Mouse (Mus musculus) hindbrain, embryonic 12.5 days (tissue): ENCODE results near the gene Clec11a. TPM values are rescaled to one million over a fixed set of nuclear protein-coding genes. Genes with fewer than 3 reads are reported as not detected.
"Not testable (repeated sequence)": the region's sequence is repeated elsewhere in the genome, so short reads cannot be mapped to it uniquely, and the experiment has no call there.

Experiments used
- ATAC-seq: fragments of 200-750 bp; cut with Nextera tagmentation; 2 replicates; pipeline ENCODE4 v1.8.0; 2017; ENCODE audit warnings: moderate TSS enrichment; ENCODE audit not compliant: low FRiP score
- H3K27ac ChIP-seq: fragments of 300-500 bp; sonication (generic); 2 replicates; pipeline ENCODE4 v1.5.1; 2016; ENCODE audit warnings: mild to moderate bottlenecking
- H3K27me3 ChIP-seq: fragments of 300-500 bp; sonication (generic); 2 replicates; pipeline ENCODE4 v1.6.1; 2016; ENCODE audit warnings: mild to moderate bottlenecking
- H3K36me3 ChIP-seq: fragments of 300-500 bp; sonication (generic); 2 replicates; pipeline ENCODE4 v1.6.1; 2016; ENCODE audit warnings: mild to moderate bottlenecking
- H3K4me1 ChIP-seq: fragments of 300-500 bp; sonication (generic); 2 replicates; pipeline ENCODE4 v1.6.1; 2016
- H3K4me2 ChIP-seq: fragments of 300-500 bp; sonication (generic); replicated peaks from 2 replicates; pipeline ENCODE4 v1.6.1; 2016; ENCODE audit warnings: mild to moderate bottlenecking
- H3K4me3 ChIP-seq: fragments of 300-500 bp; sonication (generic); 2 replicates; pipeline ENCODE4 v1.5.1; 2016; ENCODE audit warnings: mild to moderate bottlenecking
- H3K9ac ChIP-seq: fragments of 300-500 bp; sonication (generic); 2 replicates; pipeline ENCODE4 v1.6.1; 2016; ENCODE audit warnings: mild to moderate bottlenecking, moderate library complexity
- H3K9me3 ChIP-seq: fragments of 300-500 bp; sonication (generic); replicated peaks from 2 replicates; pipeline ENCODE4 v1.6.1; 2016; ENCODE audit warnings: mild to moderate bottlenecking
- WGBS: fragments of 180-500 bp; shearing (Covaris S2); methylation state at CpG from one replicate; pipeline ENCODE4 v1.1.7; 2016; 5-methylcytosine and 5-hydroxymethylcytosine counted together
- polyA plus RNA-seq: library from polyadenylated mRNA; unstranded; fragments of >200 nt; fragmentation: Nextera tagmentation; extraction: Ambion mirVana; gene quantifications from 2 replicates; pipeline ENCODE4 v1.2.1, GENCODE M21; 2016

Gene Clec11a
- polyA plus RNA-seq, 1 experiment from 2014 or later: 2.9 TPM

- Histone ChIP-seq H3K9ac (peak overlapping the region; percentile 87), H3K9me3 (no peaks in the 10 kb centered on the region), H3K4me2 (peak overlapping the region; percentile 63), H3K27ac (peak overlapping the region; percentile 96), H3K36me3 (no peaks in the 10 kb centered on the region), H3K4me1 (peaks cover 13% of the 10 kb centered on the region), H3K27me3 (peaks cover 12% of the 10 kb centered on the region; the same call in 1 of the 2 replicates), H3K4me3 (peak overlapping the region; percentile 55)
- ATAC-seq: no peak
- 87% methylated on average over 14 of the region's 14 CpGs for WGBS
Measured at GRCm38 (mm10) chr7:44303346-44304340, 3.1 kb downstream of the Clec11a start.

DNA sequence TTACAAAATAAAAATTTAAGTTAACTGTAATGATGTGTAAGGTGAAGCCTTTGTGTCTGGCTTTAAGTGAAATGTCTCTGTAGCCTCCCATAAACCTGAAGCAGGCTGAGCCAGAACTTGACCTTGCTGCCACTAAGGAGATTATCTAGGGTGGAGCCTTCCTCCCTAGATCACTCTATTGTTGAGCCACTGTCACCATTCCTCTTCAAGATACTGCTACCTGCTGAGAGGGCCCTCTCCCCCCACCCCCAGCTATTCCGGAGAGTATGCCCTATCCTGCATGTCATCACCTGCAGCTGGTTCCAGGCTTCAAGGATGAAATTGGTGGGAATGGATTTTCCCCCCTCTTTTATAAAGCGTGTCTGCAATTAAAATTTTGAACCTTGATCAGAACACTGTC lies 9.2 kb downstream of the Clec11a start:
- H3K27ac ChIP-seq, H3K4me3 ChIP-seq, H3K9ac ChIP-seq, H3K36me3 ChIP-seq, H3K4me1 ChIP-seq, H3K4me2 ChIP-seq, H3K9me3 ChIP-seq, H3K27me3 ChIP-seq, ATAC-seq: not testable (repeated sequence)
- WGBS: 73% methylated on average over 2 of the region's 2 CpGs

GRCm38 (mm10) chr7:44291418-44291817 lies 15.3 kb downstream of the Clec11a start:
- ATAC-seq: no peak
- 56% methylated on average over 4 of the region's 4 CpGs for WGBS
- no peak overlapping the region for H3K4me3 ChIP-seq
- H3K27me3 ChIP-seq: peaks cover 6% of the 10 kb centered on the region; the same call in 1 of the 2 replicates
- no peaks in the 10 kb centered on the region for H3K4me1 ChIP-seq
- no peak overlapping the region for H3K9ac ChIP-seq
- no peaks in the 10 kb centered on the region for H3K36me3 ChIP-seq
- no peak overlapping the region for H3K4me2 ChIP-seq
- no peak overlapping the region for H3K27ac ChIP-seq
- H3K9me3 ChIP-seq: 0 out of 2 replicates have a peak, but pooled peaks cover 5% of the 10 kb centered on the region

DNA sequence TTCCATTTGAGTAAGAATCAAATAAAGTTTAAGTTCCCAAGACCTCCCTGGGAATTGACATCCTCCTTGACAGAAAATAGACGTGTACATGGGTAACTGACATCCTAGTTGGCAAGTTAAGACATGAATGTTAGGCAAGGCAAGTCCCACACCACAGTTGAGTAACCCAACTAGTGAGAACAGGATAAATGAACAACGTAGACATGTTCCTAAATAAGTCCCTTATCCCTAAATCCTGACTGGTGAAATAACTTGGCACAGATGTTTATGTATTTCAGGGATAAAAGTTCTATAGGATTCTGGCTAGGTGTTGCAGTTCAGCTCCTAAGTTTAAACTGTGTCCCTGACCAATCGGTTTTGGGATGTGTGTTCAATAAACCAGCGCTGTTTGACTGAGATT lies 15.7 kb downstream of the Clec11a start:
- H3K9ac ChIP-seq: no peak overlapping the region
- no peak overlapping the region for H3K27ac ChIP-seq
- H3K27me3 ChIP-seq: peaks cover 6% of the 10 kb centered on the region; the same call in 1 of the 2 replicates
- no peak for ATAC-seq
- H3K4me3 ChIP-seq: no peak overlapping the region
- 84% methylated on average over 4 of the region's 4 CpGs for WGBS
- no peak overlapping the region for H3K4me2 ChIP-seq
- 0 out of 2 replicates have a peak, but pooled peaks cover 5% of the 10 kb centered on the region for H3K9me3 ChIP-seq
- H3K36me3 ChIP-seq: no peaks in the 10 kb centered on the region
- H3K4me1 ChIP-seq: no peaks in the 10 kb centered on the region

DNA sequence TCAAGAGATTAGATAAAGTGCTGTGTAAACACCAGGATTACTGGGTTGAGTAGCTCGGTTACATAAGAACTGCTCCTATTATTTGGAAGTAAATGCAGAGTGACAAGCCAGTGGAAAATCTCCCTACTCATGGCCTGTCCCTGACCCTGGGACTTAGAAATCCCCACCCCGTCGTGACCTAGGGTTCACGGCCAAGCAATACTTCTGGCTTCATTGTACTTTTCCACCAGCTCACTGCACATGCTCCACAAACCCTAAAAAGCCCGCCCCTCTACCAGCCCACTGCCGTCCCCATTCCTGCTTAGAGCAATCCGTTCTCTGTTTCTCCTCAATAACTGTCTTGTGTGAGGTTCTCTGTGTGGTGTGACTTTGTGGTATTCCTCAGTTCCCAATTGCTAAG lies 18.9 kb downstream of the Clec11a start:
- Histone ChIP-seq H3K27me3 (peaks cover 6% of the 10 kb centered on the region; the same call in 1 of the 2 replicates), H3K4me3 (no peak overlapping the region), H3K9ac (no peak overlapping the region), H3K27ac (no peak overlapping the region), H3K4me1 (no peaks in the 10 kb centered on the region), H3K9me3 (0 out of 2 replicates have a peak, but pooled peaks cover 5% of the 10 kb centered on the region), H3K4me2 (no peak overlapping the region), H3K36me3 (no peaks in the 10 kb centered on the region)
- no peak for ATAC-seq
- 73% methylated on average over 7 of the region's 7 CpGs for WGBS

DNA sequence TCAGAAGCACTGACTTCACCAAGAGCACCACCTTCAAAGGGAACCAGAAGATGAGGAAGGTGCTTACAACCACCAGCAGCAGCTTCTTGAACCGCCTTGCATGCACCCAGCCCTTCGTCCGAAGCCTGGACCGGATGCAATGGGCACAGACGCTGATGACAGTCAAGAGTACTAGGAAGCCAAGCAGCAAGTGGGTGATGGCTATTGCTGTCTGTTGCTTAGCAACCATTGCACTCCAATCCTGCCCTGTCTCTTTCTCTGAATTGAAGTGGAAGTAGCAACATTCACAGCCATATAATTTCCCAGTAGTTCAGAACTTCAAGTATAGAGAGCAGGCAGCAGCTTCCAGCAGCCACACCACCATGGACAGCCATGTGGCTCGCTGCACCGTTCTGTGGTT lies 25.1 kb downstream of the Clec11a start:
- H3K9ac ChIP-seq: no peak overlapping the region
- no peak overlapping the region for H3K4me3 ChIP-seq
- 78% methylated on average over 7 of the region's 7 CpGs for WGBS
- H3K27me3 ChIP-seq: no peaks in the 10 kb centered on the region
- H3K4me1 ChIP-seq: no peaks in the 10 kb centered on the region
- H3K4me2 ChIP-seq: no peak overlapping the region
- 0 out of 2 replicates have a peak, but pooled peaks cover under 1% of the 10 kb centered on the region for H3K9me3 ChIP-seq
- no peak overlapping the region for H3K27ac ChIP-seq
- ATAC-seq: no peak
- no peaks in the 10 kb centered on the region for H3K36me3 ChIP-seq

DNA sequence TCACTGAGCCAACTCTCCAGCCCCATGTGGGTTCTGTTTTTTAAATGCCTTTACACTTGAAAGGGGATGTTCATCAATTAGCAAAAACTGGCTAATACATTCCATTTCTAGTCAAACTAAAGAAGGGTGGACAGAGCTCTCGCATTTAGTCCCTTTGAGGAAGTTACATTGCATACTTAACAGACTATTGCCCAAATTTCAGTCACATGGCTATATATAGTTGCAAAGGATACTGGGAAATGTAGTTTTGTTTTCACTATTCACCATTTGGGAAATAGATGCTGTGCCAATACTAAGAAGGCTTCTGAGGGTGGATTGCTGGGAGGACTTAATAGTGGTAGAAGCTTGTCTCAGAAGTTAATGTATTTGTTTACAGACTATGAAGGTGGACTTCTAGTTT lies 25.7 kb downstream of the Clec11a start:
- 57% methylated on average over 1 of the region's 1 CpGs for WGBS
- Histone ChIP-seq H3K4me3 (no peak overlapping the region), H3K27ac (no peak overlapping the region), H3K36me3 (no peaks in the 10 kb centered on the region), H3K4me1 (no peaks in the 10 kb centered on the region), H3K27me3 (peaks cover 2% of the 10 kb centered on the region), H3K9me3 (no peaks in the 10 kb centered on the region), H3K9ac (no peak overlapping the region), H3K4me2 (no peak overlapping the region)
- ATAC-seq: no peak

DNA sequence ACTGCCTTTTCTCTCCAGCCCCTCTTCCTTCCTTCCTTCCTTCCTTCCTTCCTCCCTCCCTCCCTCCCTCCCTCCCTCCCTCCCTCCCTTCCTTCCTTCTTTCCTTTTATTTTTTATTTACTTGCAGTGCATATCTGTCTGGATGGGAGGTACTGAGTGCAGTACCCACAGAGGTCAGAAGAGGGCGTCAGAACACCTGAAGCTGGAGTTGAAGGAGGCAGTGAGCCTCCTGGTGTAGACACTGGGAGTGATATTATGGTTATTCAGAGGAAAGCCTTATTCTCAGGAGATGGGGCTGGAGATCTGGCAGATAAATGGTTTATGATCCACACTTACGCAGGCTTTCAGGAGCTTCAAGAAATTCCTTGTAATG lies 29.5 kb downstream of the Clec11a start:
- Histone ChIP-seq H3K4me1 (no peaks in the 10 kb centered on the region), H3K27ac (no peak overlapping the region), H3K27me3 (peaks cover 18% of the 10 kb centered on the region), H3K4me3 (no peak overlapping the region), H3K36me3 (no peaks in the 10 kb centered on the region), H3K4me2 (no peak overlapping the region), H3K9ac (no peak overlapping the region), H3K9me3 (no peaks in the 10 kb centered on the region)
- ATAC-seq: no peak
- whole genome bisulfite sequencing: 49% methylated on average over 2 of the region's 2 CpGs

GRCm38 (mm10) chr7:44276461-44277249 lies 30.0 kb downstream of the Clec11a start:
- no peak for ATAC-seq
- H3K4me3 ChIP-seq: no peak overlapping the region
- H3K4me1 ChIP-seq: no peaks in the 10 kb centered on the region
- H3K9ac ChIP-seq: no peak overlapping the region
- no peaks in the 10 kb centered on the region for H3K36me3 ChIP-seq
- H3K27ac ChIP-seq: no peak overlapping the region
- 66% methylated on average over 10 of the region's 10 CpGs for WGBS
- H3K4me2 ChIP-seq: no peak overlapping the region
- peaks cover 18% of the 10 kb centered on the region for H3K27me3 ChIP-seq
- H3K9me3 ChIP-seq: no peaks in the 10 kb centered on the region

DNA sequence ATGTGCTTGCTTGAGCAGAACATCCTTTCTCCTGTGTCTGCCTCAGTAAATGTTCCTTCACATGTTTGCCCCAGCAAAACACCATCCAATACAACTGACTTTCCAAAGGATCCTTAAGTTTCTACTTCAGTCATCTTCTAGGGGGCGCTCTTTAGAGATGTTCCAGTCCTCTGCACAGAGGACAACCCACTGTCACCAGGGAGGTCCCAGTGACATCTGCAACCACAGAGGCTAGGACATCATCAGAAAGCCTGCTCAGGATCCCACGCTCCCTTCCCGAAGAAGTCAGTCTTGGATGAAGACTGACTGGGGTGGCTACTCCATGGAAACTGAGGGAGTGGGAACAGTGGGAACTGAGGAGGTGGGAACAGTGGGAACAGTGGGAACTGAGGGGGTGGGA lies 31.2 kb downstream of the Clec11a start:
- H3K4me3 ChIP-seq: no peak overlapping the region
- no peaks in the 10 kb centered on the region for H3K4me1 ChIP-seq
- no peak overlapping the region for H3K27ac ChIP-seq
- H3K4me2 ChIP-seq: no peak overlapping the region
- no peaks in the 10 kb centered on the region for H3K36me3 ChIP-seq
- H3K9ac ChIP-seq: no peak overlapping the region
- ATAC-seq: no peak
- H3K9me3 ChIP-seq: no peaks in the 10 kb centered on the region
- H3K27me3 ChIP-seq: peaks cover 18% of the 10 kb centered on the region
- WGBS: 76% methylated on average over 3 of the region's 3 CpGs

DNA sequence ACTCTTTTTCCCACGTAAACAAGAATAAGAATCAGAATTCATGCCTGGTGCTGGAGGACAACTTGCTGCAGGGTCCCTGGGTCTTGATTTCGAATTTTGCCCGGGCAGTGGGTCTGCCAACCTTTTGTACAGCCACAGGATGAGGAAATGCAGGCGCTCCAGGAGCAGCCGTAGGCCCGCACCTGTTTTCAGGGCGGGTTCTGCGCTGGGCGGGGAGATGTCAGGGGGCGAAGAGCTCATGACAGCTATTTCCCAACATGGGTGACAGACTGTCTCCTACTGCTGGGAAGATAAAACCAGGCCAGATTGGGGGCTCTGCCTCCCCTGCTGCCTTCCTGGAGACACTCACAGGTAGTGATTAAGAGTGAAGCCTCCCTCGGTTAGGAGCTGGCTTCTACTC lies 32.6 kb downstream of the Clec11a start:
- no peaks in the 10 kb centered on the region for H3K4me1 ChIP-seq
- 35% methylated on average over 11 of the region's 11 CpGs for WGBS
- H3K36me3 ChIP-seq: no peaks in the 10 kb centered on the region
- no peak for ATAC-seq
- peaks cover 18% of the 10 kb centered on the region for H3K27me3 ChIP-seq
- H3K9me3 ChIP-seq: no peaks in the 10 kb centered on the region
- no peak overlapping the region for H3K4me3 ChIP-seq
- no peak overlapping the region for H3K9ac ChIP-seq
- no peak overlapping the region for H3K4me2 ChIP-seq
- H3K27ac ChIP-seq: no peak overlapping the region

DNA sequence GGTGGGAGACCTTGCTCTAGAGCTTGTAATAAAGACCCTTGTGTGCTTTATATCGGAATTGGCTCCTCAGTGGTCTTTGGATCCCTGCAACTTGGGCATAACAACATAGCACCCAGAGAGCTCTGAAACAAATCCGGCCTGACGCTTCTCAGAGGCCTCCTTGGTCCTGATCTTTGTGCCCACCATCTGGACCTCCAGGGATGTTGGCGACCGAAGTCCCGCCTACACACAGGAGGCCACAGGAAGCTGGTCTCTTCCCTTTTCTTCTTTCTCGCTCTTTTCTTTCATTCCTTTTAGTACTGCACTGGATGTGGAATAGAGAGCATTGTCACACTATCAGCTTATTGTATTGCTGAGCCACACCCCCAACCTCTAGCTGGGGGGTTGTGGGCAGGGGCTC lies 33.3 kb downstream of the Clec11a start:
- H3K36me3 ChIP-seq: no peaks in the 10 kb centered on the region

More for the DNA sequence above, 33.3 kb downstream of the Clec11a start:
- Histone ChIP-seq H3K9ac (no peak overlapping the region), H3K4me3 (no peak overlapping the region), H3K27ac (no peak overlapping the region), H3K4me2 (no peak overlapping the region), H3K4me1 (no peaks in the 10 kb centered on the region), H3K27me3 (peaks cover 19% of the 10 kb centered on the region), H3K9me3 (no peaks in the 10 kb centered on the region)
- 57% methylated on average over 7 of the region's 7 CpGs for WGBS
- ATAC-seq: no peak
